Mouse (Mus musculus) CH12.LX (cell line): ENCODE measurements around the gene Zfpm1.

ENCODE experiments used
- CHD2 ChIP-seq: IDR thresholded peaks from 2 replicates; pipeline ENCODE4 v1.6.1; 2011; ENCODE audit warnings: low read length, improper control_type of control experiment
- POLR2A ChIP-seq: IDR thresholded peaks from 2 replicates; pipeline ENCODE4 v1.6.1; 2011; ENCODE audit warnings: low read depth, mild to moderate bottlenecking, improper control_type of control experiment, low read length
- SMC3 ChIP-seq: IDR thresholded peaks from 2 replicates; pipeline ENCODE4 v1.6.1; 2011; ENCODE audit warnings: low read depth, low read length, improper control_type of control experiment

DNA sequence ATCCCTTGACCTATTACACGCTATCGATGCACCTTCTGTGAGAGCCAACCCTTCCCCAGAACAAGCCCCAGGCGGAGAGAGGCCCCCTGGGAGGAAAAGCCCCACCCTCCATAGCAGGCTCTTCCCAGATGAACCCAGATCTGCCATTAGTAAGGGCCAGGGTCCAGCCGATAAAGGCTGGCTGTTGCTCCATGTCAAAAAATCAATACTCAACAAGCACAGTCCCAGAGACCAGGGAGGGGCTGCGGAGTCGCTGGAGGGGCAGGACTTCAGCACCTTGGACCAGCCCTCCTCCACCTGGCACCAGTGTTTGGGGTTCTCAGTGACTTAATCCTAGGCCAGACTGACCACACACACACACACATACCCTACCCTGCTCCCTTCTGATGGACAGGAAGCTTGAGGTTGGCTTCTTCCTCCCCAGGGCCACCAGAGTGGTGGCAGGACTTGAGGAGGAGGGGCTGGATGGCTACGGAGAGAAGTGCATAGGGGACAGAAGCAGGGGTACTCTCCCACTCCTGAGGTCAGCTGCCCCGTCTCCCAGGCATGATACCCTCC is 36.1 kb downstream of the Zfpm1 start:
- TF ChIP-seq POLR2A (no peak), SMC3 (no peak), CHD2 (no peak)
